Mouse (Mus musculus): ENCODE measurements around the gene Prkcz. TPM values are rescaled to one million over a fixed set of nuclear protein-coding genes. Genes with fewer than 3 reads are reported as not detected.
A peak's percentile ranks its signal among the peaks of the same experiment; 100 is the strongest.

The Prkcz gene
- total RNA-seq (2021): 1 to 10 TPM; 1.5 to 3.8 TPM
- long read RNA-seq, experiment 1, partial matches to known transcripts: 2 of 3 reads
- long read RNA-seq, experiment 1, other reads (novel, unspliced or antisense): 0 of 3 reads
- long read RNA-seq, experiment 2, partial matches to known transcripts: 2 of 10 reads
- long read RNA-seq, experiment 2, other reads (novel, unspliced or antisense): 6 of 10 reads

GRCm38 (mm10) chr4:155361303-155361791, at the start of gene Prkcz:
Gene Prkcz (minus strand): TSS chr4:155361361.
- peak; percentile 82 for DNase-seq

- peak; percentile 78 for DNase-seq
Measured at GRCm38 (mm10) chr4:155409058-155409776, 48.1 kb upstream of the Prkcz start, which contains the start of gene Cfap74. Gene Cfap74 (plus strand): TSS chr4:155409190.

- DNase-seq: no peak
Measured at GRCm38 (mm10) chr4:155408695-155409057, 47.5 kb upstream of the Prkcz start.

- DNase-seq: no peak
Measured at GRCm38 (mm10) chr4:155402489-155402888, 41.3 kb upstream of the Prkcz start.

GRCm38 (mm10) chr4:155401121-155401520, 40.0 kb upstream of the Prkcz start:
- no peak for DNase-seq

- no peak for DNase-seq
Measured at GRCm38 (mm10) chr4:155398222-155398540, 37.0 kb upstream of the Prkcz start.

GRCm38 (mm10) chr4:155397511-155398221, 36.5 kb upstream of the Prkcz start, which contains the start of gene Gabrd:
Gene Gabrd (minus strand): TSS chr4:155398112.
- DNase-seq: peak; percentile 22

- no peak for DNase-seq
Measured at GRCm38 (mm10) chr4:155396751-155397150, 35.6 kb upstream of the Prkcz start.

- DNase-seq: no peak
Measured at GRCm38 (mm10) chr4:155395471-155395870, 34.3 kb upstream of the Prkcz start.

GRCm38 (mm10) chr4:155387166-155387565, 26.0 kb upstream of the Prkcz start:
- no peak for DNase-seq

- DNase-seq: no peak
Measured at GRCm38 (mm10) chr4:155383326-155383725, 22.2 kb upstream of the Prkcz start.

GRCm38 (mm10) chr4:155382752-155383151, 21.6 kb upstream of the Prkcz start:
- DNase-seq: no peak

- DNase-seq: no peak
Measured at GRCm38 (mm10) chr4:155381974-155382373, 20.8 kb upstream of the Prkcz start.

- no peak for DNase-seq
Measured at GRCm38 (mm10) chr4:155371797-155372735, 10.9 kb upstream of the Prkcz start.

- no peak for DNase-seq
Measured at GRCm38 (mm10) chr4:155370737-155371715, 9.9 kb upstream of the Prkcz start.

GRCm38 (mm10) chr4:155368684-155369083, 7.5 kb upstream of the Prkcz start:
- DNase-seq: peak; percentile 43

GRCm38 (mm10) chr4:155367739-155368138, 6.6 kb upstream of the Prkcz start:
- no peak for DNase-seq

GRCm38 (mm10) chr4:155366784-155367183, 5.6 kb upstream of the Prkcz start:
- no peak for DNase-seq

GRCm38 (mm10) chr4:155362443-155362842, 1.3 kb upstream of the Prkcz start:
- no peak for DNase-seq

GRCm38 (mm10) chr4:155360856-155361255, 305 bp downstream of the Prkcz start:
- DNase-seq: no peak
